Mouse (Mus musculus) spleen, embryonic (tissue): ENCODE data around the gene Akr1b3.

Source experiments
- CTCF ChIA-PET: fragments of 350-600 bp; sonication (Branson Sonifier 250); formaldehyde crosslinking; loops from one replicate; lab custom pipeline; 2022; lab: Charles Lee

Akr1b3 gene

DNA sequence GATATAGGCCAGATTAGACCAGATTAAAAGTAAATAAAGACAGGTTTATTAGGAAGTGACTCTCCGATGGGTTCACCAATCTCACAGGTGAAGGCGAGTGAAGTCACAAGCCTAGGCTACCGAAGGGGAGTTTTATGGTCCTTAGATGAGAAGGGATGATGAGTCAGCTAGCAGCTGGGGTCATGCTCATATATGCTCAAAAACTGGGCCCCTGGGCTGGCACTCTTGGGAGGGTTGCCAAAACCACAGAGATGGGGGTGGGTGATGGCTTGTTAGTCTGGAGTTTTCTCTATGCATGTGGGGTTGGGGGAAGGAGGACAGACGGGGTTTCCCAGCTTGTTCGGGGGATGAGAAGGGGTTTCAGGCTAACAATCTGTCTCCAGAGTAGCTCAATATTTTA is 44.8 kb downstream of the Akr1b3 start:
- CTCF ChIA-PET, result no interaction called here

DNA sequence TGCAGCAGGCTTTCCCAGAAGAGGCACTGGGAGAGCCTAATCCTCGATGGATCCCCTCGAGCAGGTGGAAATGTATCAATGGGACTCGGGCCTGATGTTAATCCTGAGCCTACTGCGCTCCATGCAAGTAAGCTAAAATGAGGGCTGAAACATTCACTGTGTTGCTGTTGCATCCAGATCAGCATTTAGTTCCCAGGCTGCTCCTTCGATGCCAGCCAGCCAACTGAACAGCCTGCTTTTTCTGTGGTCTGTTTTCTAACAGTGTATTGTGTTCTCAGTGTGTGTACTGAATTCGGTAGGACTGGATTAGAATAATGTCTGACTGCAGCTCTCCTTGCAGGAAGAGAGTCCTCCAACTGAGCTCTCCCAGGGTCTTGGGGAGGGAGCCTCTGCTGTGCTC is 46.6 kb downstream of the Akr1b3 start:
- CTCF ChIA-PET, result interaction anchor here (0.6 kb wide), 1 partner anchor 151 kb away, joined by 3 read pairs; no protein-coding TSS in a partner anchor

DNA sequence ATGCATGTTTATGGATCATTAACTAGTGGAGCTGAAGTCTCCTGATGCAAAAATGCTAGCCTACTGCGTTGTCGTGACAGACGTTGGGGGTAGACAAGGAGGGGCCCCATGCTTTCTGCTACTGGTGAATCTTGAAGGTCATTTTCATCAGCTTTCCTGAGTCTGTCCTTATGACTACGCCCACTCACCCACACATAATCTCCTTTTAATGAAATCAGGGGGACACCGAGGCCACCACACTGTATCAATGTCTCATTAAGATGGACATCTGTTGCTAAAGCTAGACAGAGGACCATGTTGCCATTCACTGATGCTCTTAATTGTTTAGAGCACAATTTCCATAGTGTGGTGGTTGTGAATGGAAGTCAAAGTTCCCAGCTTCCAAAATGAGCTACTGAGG is 58.7 kb downstream of the Akr1b3 start:
- CTCF ChIA-PET, result no interaction called here
